Mouse (Mus musculus): Measurements from ENCODE around the gene Scfd2.

Scfd2 gene

GRCm38 (mm10) chr5:74365408-74365807, 166.2 kb downstream of the Scfd2 start:
- DNase-seq (ENCODE audit: low spot score): no peak

DNA sequence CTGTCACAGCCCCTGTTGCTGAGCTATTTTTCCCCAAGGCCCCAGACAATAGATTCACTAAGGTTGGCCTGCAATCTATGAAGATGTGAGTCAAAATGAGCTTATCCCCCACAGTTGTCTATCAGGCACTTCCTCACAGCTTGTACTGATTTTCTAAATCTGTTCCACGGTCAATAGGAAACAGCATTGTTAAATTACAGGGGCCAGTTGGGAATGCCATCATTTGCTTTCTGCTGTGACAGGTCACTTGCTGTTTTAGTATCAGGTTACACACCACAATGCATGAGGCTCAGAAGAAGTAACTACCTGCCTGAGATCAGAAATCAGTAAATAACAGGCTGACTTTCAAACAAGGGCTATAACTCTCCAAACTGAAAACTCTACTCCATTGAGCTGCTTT, 168.3 kb downstream of the Scfd2 start:
- no peak for DNase-seq (ENCODE audit: low spot score)

GRCm38 (mm10) chr5:74361531-74361930, 170.0 kb downstream of the Scfd2 start:
- no peak for DNase-seq (ENCODE audit: low spot score)

DNA sequence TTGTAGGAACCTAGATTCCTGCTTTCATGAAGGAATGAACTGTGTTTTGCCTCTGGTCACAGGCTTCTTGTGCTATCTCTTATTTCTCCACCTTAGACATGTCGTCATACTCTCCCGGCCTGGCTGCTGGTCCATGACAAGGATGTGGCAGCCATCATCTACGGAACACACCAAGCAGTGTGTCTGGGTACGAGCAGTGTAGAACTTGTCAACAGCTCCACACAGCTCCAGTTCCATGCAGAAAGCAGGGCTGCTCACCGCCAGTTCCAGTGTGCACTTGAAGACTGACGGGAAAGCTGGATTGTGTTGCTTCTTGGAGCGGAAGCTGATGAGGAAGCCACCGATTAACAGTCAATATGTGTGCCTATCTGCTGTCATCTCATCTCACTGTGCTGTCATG, 173.5 kb downstream of the Scfd2 start:
- no peak for DNase-seq (ENCODE audit: low spot score)

- DNase-seq (ENCODE audit: low spot score): no peak
Observed at GRCm38 (mm10) chr5:74355416-74356177, 176.0 kb downstream of the Scfd2 start.

DNA sequence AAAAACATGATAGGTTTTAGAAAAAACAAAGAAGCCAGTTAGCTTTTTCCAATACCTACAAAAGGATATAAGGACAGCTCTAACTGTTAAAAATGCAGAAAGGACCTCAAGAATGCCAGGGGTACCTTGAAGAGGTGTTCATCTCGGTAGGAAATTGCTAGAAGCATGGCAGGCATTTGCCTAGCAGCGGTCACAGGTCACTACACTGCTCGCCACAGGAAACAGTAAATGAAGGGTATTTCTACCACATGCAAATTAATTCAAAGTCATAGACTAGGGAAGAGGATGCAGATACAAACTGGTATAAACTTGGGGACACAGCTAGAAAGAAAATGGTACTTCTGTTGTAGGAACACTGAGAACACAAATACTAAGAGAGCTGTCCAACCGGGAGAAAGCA, 180.7 kb downstream of the Scfd2 start:
- no peak for DNase-seq (ENCODE audit: low spot score)

DNA sequence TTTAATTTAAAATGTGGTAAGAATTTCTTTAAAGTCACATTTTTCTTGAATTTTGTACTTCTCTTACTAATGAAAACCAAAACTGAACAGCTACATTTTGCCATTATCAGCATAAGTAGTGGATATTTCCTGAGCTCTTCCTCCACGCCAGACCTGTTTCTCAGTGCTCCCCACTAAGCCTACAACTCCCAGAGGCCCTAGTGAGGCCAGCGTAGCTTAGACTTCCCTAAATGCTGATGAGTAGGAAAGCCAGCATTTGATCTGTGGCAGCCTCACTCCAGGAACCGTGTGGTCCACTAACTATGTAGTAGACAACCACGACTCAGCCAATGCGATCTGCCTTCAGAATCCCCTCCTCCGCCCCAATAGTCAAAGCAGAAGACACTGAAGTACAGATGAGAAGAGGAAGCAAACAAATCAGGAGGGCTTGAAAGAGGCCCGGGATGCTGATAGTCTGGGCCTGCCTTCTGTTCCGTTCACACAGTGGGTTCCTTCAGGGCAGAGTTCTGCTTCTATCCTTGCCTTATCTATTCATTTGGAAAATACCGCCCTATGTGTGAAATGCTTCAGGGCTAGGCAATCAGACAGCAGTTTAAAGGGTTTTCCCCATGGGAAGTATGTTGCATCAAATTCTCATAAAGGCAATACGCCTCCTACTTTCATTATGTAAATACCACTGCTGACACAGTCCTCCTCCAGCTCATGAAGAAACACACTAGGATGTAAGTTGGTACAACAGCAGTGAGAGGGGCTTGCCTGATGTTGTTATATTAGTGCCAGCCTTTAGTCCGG, 183.3 kb downstream of the Scfd2 start:
- no peak for DNase-seq (ENCODE audit: low spot score)

DNA sequence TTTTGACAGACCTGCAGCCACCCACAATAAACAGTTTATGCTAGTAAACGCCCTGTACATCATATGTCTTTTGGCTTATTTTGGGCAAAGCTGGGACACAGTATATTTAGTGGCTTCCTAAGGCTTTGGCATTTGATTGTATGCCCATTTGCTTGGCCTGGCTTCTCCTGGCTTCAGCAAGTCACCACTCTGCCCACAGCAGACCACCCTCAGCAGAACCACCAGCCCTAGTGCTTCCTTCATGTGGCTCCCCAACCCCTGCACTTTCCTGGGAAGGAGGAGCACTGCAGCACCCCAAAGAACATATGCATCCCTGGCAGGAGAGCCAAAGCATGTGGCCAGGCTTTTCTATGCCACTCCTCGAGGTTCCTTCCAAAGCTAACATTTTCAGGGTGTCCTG, 188.5 kb downstream of the Scfd2 start:
- no peak for DNase-seq (ENCODE audit: low spot score)

DNA sequence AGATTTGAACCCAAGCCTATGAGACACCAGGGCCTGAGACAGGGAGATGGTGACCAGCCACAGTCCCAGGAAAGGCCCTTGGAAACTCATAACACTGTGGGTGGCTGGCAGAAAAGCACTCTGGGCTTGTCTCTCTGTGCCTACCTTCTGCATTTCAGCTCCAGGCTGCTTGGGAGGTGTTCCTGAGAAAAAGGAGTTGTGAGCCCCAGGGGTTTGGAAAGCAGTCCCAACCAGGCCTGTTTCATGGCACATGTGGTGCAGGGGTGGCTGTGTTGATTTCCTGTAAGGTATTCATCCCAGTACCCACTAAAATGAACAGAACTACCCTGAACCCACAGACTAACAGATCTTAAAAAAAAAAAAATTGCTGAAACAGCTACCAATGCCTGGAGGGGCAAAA, 189.0 kb downstream of the Scfd2 start:
- peak; percentile 12 for DNase-seq (ENCODE audit: low spot score)

DNA sequence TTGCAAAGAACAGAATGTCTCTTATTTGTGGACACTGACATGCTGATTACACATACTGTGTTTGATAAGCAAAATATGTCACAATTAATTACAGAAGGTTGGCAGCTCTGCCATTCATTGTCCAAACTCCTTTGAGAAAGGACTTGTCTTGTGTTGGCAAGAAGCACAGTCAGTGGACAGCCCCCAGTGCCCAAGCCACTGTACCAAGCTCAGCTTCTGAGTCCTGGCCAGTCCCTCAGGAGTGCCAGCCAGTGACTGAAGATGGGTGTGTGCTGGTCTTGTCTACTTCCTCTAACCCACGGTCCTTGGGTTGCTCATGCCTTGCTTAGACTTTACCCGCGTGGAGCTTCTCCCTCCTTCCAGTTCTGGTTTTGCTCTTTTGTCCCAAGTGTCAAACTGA, 194.1 kb downstream of the Scfd2 start:
- no peak for DNase-seq (ENCODE audit: low spot score)

DNA sequence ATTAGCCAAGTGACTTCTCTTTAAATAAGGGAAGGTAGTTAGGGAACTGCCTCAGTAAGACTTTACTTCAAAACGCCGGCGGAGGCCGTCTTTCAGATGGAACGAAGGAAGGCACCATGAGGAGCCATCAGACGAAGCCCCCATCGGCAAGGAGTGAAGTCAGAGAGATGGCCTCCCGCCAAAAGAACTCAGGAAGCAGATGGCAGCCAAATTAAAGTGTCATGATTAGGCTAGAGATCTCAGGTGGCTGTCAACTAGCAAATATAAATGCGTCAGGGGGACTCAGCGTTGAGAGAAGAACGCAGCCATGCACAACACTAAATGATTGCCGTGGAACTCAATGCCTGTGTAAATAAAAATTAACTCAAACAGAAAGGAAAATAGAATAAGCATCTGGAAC, 194.8 kb downstream of the Scfd2 start:
- no peak for DNase-seq (ENCODE audit: low spot score)

DNA sequence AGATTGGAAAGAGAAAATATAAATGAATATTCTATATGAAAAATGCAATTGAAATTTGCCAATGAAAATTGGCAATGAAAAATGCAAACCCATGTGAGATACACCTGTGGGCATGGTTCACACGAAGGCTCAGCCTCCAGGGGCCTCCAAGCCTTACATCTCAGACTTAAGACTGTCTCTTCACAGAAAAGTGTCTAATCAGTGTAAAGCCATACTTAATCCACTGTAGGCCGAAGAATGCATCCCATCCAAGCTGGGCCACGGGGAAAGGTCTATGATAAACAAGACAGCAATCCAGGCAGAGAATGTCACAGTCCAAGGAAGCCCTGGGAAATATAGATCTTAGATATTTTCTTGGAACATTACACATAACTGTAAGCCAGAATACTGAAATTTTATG, 198.3 kb downstream of the Scfd2 start:
- DNase-seq (ENCODE audit: low spot score): no peak

DNA sequence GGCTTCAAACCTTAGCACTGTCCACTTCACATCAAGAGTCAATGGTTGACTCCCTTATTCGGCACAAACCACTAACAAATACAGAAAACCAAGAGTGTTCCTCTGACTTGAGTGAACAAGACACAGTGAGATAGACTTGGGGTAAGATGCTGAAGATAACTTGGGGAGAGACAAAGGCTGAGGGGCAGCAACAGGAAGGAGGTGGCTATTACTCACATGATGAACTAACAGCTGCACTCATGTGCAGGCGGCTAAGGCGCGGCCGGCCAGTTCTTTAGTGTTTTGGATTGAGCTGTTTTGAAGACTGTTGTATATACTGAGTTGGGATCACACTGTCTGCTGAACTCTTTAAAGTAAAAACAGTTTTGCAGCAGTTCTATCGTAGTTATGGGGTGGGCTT, 205.3 kb downstream of the Scfd2 start:
- DNase-seq (ENCODE audit: low spot score): no peak

DNA sequence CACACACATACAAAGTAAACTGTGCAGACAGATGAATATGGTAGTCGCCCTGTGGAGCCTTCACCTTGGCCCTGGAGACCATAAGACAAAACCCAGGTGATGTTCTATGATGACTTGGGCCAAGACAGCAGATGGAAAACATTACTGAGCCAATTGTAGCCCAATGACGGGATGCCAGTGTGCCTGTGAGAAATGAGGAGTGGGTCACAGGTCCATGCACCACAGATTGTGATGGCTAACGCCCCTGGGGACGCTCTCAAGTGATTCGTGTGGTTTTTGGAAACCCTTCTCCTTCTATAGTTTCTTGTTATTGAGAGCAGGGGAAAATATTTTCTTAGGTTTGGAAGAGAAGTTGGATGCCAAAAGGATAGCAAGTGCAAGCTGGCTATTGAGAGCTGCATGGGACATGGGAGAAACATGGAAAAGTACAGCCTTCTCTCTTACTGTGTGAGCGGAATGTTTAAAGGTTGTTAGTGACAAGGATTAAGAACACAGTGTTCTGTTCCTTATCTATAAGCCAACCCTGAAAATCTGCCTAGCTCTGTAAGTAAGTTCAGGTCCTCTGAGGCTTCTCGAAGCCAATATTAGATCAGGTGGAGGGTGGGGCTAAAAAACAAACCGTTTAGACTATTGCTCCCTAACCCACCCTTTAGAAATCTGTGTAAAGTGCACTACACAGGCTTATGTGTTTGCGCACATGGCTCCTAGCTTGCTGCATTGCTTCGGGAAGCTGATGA, 210.4 kb downstream of the Scfd2 start:
- no peak for DNase-seq (ENCODE audit: low spot score)

DNA sequence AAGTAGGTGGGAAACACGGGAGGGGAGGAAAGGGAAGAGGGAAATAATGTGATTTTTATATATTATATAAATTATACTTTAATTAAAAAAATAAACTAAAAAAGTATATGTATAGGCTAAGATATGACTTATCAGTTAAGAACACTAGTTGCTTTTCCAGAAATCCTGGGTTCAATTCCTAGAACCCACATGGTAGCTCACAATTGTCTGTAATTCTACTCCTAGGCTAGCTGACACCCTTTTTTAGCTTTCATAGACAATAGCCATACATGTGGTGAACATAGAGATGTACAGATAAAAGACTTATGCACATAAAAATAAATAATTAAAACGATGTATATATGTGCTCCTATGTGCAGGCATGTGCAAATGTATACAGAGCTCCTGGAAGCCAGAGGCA, 212.0 kb downstream of the Scfd2 start:
- no peak for DNase-seq (ENCODE audit: low spot score)

- no peak for DNase-seq (ENCODE audit: low spot score)
Observed at GRCm38 (mm10) chr5:74317174-74317573, 214.4 kb downstream of the Scfd2 start.

DNA sequence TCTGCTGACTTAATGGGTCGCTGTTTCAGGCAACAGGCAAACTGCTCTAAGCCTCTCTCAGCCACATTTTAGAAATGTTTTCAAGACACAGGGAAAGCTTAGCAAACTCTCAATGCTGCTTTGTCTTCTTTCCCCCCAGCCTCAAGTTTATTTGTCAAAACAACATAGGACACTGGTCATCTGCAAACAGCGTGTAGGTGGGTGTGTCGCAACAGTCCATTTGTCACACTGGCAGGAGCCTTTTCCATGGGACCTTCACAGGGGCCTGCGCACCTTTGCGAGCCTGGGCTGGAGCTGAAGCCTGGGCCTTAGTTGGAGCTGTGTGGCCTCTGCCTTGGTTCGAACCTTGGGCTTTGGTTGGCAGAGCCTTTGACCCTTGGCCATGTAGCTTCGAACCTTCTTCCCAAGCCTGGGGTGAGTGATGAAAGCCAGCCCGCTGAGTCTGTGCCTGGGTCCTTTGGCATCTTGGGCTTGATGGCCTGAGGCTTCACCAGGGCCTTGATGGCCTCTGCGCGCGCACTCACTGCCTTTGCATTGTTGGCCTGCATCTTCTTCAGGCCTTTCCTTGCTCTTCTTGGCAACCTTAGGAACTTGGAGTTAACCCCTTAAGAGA, 215.1 kb downstream of the Scfd2 start:
- no peak for DNase-seq (ENCODE audit: low spot score)

DNA sequence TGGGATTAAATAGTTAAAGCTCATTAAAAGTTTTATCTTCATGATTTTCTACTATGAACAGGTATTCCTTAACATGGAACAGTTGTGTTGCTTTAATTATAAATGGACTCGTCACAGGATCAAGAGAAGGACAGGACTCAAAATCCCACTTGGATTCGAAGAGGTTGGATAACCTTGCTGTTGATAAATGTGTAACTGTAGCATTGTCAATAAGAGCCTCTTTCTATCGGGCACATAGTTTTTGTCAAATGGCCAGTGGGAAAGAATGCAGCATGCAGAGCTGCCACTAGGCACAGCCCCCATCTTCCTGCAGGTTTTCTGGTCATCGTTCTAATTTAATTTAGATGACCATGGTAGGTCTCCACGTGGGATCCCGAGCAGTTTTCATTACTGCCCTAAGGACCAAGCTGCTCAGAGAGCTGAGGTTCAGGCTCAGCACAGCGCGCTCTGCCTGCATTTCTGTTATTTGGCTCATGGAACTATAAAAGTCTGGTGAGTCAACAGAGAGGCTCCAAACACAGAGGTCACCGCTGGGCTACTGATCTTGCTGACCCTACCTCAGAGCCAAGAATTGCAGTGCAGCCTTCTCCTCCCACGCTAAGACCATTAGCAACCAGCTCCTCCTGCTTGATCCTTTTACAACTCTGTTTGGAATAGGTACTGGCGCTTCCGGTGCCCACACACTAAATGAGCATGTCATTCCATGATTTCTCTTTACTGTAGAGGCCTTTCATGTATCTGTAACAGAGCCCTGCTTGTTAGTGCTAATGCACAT, 215.9 kb downstream of the Scfd2 start:
- DNase-seq (ENCODE audit: low spot score): no peak

DNA sequence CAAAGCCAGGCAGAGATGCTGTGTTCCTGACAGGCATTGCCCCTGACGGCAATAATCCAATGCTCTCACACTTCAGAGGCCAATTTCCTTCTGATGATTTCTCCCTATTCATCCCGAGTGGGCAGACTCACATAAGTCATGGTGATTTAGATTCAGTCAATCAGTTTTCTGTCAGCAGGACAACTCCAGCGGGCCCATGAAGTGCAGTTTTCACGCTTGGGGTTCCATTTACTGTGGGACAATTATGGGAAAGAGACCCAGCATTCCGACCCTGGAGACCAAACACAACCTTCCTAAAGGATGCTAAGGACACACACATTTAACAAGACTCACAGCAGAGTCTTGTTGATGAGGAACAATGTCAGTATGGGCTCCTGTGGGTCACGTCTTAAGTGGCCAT, 217.1 kb downstream of the Scfd2 start:
- DNase-seq (ENCODE audit: low spot score): no peak

GRCm38 (mm10) chr5:74313542-74313941, 218.0 kb downstream of the Scfd2 start:
- no peak for DNase-seq (ENCODE audit: low spot score)

DNA sequence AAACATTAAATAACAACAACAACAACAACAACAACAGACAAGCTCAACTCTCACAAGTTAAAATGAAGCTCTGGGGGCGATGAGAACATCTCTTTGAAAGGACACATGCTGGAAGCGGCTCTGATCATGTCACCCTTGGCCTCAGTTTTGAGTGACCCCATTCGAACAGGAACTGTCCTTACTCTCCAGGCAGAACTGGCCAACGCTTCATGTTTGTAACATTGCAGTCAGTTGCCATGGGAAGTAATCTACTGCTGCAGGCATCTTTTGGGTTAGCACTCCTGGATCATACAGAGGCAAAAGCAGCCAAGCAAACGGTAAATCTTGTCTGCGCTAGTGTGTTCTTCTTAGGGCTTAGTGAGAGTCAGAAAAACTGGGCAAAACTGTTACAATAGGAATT, 219.7 kb downstream of the Scfd2 start:
- DNase-seq (ENCODE audit: low spot score): no peak
